Mouse (Mus musculus) neural tube, embryonic 15.5 days (tissue): Measurements from ENCODE around the gene Lrrc74a. TPM values are rescaled to one million over a fixed set of nuclear protein-coding genes. Genes with fewer than 3 reads are reported as not detected.

ENCODE experiments used
- ATAC-seq: fragments of 200-750 bp; cut with Nextera tagmentation; 2 replicates; pipeline ENCODE4 v1.8.0; 2017; ENCODE audit warnings: mild to moderate bottlenecking, moderate TSS enrichment, moderate library complexity; ENCODE audit not compliant: low FRiP score
- H3K27ac ChIP-seq: fragments of 300-500 bp; sonication (generic); replicated peaks from 2 replicates; pipeline ENCODE4 v1.5.1; 2015; ENCODE audit warnings: mild to moderate bottlenecking, inconsistent platforms
- H3K27me3 ChIP-seq: fragments of 300-500 bp; sonication (generic); replicated peaks from 2 replicates; pipeline ENCODE4 v1.6.1; 2015; ENCODE audit warnings: inconsistent platforms
- H3K36me3 ChIP-seq: fragments of 300-500 bp; sonication (generic); 2 replicates; pipeline ENCODE4 v1.6.1; 2015; ENCODE audit warnings: inconsistent platforms
- H3K4me1 ChIP-seq: fragments of 300-500 bp; sonication (generic); 2 replicates; pipeline ENCODE4 v1.6.1; 2015; ENCODE audit warnings: inconsistent platforms
- H3K4me2 ChIP-seq: fragments of 300-500 bp; sonication (generic); 2 replicates; pipeline ENCODE4 v1.6.1; 2015; ENCODE audit warnings: inconsistent platforms, mild to moderate bottlenecking, moderate library complexity
- H3K4me3 ChIP-seq: fragments of 300-500 bp; sonication (generic); replicated peaks from 2 replicates; pipeline ENCODE4 v1.5.1; 2015; ENCODE audit warnings: mild to moderate bottlenecking, inconsistent platforms
- H3K9ac ChIP-seq: fragments of 300-500 bp; sonication (generic); replicated peaks from 2 replicates; pipeline ENCODE4 v1.6.1; 2015; ENCODE audit warnings: mild to moderate bottlenecking, inconsistent platforms
- H3K9me3 ChIP-seq: fragments of 300-500 bp; sonication (generic); replicated peaks from 2 replicates; pipeline ENCODE4 v1.6.1; 2016; ENCODE audit warnings: inconsistent platforms
- WGBS: fragments of 180-500 bp; shearing (Covaris S2); methylation state at CpG from one replicate; pipeline ENCODE4 v1.1.7; 2015; ENCODE audit warnings: mixed read lengths; 5-methylcytosine and 5-hydroxymethylcytosine counted together
- polyA plus RNA-seq: library from polyadenylated mRNA; unstranded; fragments of >200 nt; fragmentation: Nextera tagmentation; extraction: Ambion mirVana; gene quantifications from 2 replicates; pipeline ENCODE4 v1.2.1, GENCODE M21; 2015

Lrrc74a gene
- polyA plus RNA-seq, 1 experiment from 2014 or later, result not detected

GRCm38 (mm10) chr12:86698537-86698936, 35.6 kb upstream of the Lrrc74a start:
- Histone ChIP-seq H3K4me3 (no peak overlapping the region), H3K4me1 (peaks cover 23% of the 10 kb centered on the region), H3K27me3 (no peaks in the 10 kb centered on the region), H3K36me3 (peaks cover 34% of the 10 kb centered on the region), H3K27ac (peak overlapping the region; percentile 69), H3K4me2 (no peak overlapping the region), H3K9me3 (no peaks in the 10 kb centered on the region), H3K9ac (no peak overlapping the region)
- ATAC-seq, result no peak

DNA sequence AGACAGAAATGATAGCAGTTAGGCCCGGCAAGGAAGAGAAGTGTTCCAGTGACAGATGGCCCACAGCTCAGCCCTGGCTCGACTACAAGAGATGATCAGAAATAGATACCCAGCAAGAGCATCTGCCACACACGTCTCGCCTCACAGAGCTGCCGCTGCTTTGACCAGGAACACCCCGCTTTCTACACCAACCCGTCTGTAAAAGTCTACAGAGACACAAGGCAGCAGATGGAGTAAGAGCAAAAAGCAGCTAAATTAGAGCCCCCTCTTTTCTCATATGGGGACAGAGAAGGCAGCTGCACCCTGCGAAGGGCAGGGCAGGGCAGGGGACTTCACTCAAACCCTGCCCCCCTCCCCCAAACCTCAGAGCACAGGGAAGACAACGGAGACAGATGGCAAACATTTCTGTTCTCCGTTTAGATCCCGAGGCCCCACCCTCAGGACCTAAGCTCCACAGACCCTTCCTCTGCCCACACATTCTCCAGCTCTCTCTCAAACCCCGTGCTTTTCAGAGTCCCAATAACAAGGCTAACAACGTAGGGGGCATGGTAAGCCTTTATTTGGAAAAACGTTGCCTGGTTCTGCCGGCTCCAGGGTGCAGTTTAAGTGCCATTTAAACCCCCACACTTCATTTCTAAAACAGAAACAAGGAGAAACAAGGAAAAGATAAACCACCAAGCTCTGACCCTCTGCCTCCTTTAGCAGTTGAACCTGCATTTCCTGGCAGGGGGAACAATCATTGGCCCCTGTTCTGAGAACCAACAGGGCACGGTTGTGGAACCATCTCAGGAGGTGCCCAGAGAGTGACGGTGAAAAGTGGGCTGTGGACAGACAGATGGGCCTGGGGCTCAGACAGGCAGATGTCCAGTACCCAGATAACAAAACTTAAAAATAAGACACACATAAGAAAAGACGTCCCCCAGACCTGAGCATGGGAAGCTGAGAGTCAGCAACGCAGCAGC, 33.9 kb upstream of the Lrrc74a start:
- H3K27ac ChIP-seq, result peak overlapping the region; percentile 69
- H3K4me3 ChIP-seq, result no peak overlapping the region
- no peak overlapping the region for H3K4me2 ChIP-seq
- WGBS, result 26% methylated on average over 19 of the region's 19 CpGs
- no peaks in the 10 kb centered on the region for H3K27me3 ChIP-seq
- H3K9me3 ChIP-seq, result no peaks in the 10 kb centered on the region
- no peak for ATAC-seq
- H3K4me1 ChIP-seq, result peaks cover 23% of the 10 kb centered on the region
- peaks cover 26% of the 10 kb centered on the region for H3K36me3 ChIP-seq
- H3K9ac ChIP-seq, result no peak overlapping the region

DNA sequence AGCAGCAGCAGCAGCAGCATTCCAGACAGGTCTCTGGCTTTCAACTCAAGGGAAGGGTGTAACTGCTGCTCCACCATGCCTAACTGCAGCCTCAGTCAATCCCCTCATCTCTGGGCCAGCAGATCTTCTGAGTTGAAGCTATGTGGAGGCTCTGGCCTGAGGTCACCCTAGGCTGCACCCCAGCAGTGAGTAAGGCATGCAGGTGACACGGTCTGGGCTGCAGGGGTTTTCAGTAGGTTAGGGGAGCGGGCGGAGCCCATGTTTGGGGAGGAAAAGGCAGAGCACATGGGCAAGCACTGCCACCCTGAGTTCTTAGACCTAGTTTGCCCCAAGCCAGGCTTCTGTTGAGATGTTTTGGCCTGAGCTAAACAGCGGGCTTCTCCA, 33.2 kb upstream of the Lrrc74a start:
- WGBS, result 78% methylated on average over 4 of the region's 4 CpGs
- Histone ChIP-seq H3K27me3 (no peaks in the 10 kb centered on the region), H3K9ac (no peak overlapping the region), H3K4me2 (no peak overlapping the region), H3K9me3 (no peaks in the 10 kb centered on the region), H3K4me1 (peaks cover 23% of the 10 kb centered on the region), H3K36me3 (peaks cover 22% of the 10 kb centered on the region), H3K4me3 (no peak overlapping the region), H3K27ac (peak overlapping the region; percentile 69)
- ATAC-seq, result no peak

DNA sequence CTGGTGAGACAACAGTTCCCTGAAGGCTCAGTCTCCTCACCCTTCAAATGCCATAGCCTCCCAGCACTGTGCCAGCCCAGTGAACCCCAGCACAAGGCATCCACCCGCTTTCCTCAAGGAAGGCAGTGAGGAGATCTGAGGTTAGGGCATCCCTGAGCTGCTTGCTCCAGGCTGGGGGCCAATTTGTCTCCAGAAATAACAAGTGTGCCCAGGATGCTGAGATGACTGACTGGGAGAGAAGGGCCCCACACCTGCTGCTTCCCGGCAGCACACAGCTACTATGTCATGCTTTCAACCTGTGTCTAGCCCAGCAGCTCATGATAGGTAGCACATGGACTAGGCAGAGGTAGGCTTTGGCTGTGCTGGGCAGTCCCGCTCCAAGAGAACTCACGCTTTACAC, 32.7 kb upstream of the Lrrc74a start:
- Histone ChIP-seq H3K27me3 (no peaks in the 10 kb centered on the region), H3K4me3 (no peak overlapping the region), H3K9me3 (no peaks in the 10 kb centered on the region), H3K27ac (0 out of 2 replicates have a peak overlapping the region, but pooled peaks have one; percentile 69), H3K36me3 (peaks cover 17% of the 10 kb centered on the region), H3K4me2 (no peak overlapping the region), H3K4me1 (peaks cover 23% of the 10 kb centered on the region), H3K9ac (no peak overlapping the region)
- 94% methylated on average over 4 of the region's 4 CpGs for WGBS
- no peak for ATAC-seq

DNA sequence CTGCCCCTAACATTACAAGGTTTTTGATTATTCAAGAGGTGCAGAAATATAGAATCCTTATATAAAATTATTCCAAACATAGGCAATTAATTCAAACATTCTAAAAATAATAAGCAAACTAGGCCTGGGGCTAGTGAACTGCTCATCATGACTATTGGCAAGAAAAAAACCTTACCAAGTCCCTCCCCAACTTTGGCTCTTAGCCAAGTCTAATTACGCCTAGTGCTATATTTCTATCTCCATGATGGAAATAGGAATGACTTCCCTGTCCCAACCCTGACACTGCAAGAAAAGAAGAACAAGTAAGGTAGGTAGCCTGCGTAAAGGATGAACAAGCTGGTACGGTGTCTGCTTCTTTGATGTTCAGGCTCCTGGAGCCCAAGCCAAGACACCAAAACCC, 31.5 kb upstream of the Lrrc74a start:
- Histone ChIP-seq H3K36me3 (peaks cover 8% of the 10 kb centered on the region; the same call in 1 of the 2 replicates), H3K4me1 (peaks cover 23% of the 10 kb centered on the region), H3K9me3 (no peaks in the 10 kb centered on the region), H3K27ac (no peak overlapping the region), H3K4me3 (no peak overlapping the region), H3K4me2 (no peak overlapping the region), H3K27me3 (no peaks in the 10 kb centered on the region), H3K9ac (no peak overlapping the region)
- no peak for ATAC-seq
- WGBS, result 85% methylated on average over 3 of the region's 3 CpGs

GRCm38 (mm10) chr12:86705843-86706242, 28.3 kb upstream of the Lrrc74a start:
- Histone ChIP-seq H3K27ac (no peak overlapping the region), H3K4me2 (no peak overlapping the region), H3K4me1 (0 out of 2 replicates have a peak, but pooled peaks cover 1% of the 10 kb centered on the region), H3K9me3 (no peaks in the 10 kb centered on the region), H3K27me3 (no peaks in the 10 kb centered on the region), H3K4me3 (no peak overlapping the region), H3K36me3 (peaks cover 8% of the 10 kb centered on the region; the same call in 1 of the 2 replicates), H3K9ac (no peak overlapping the region)
- no peak for ATAC-seq
- 88% methylated on average over 5 of the region's 5 CpGs for WGBS

- no peak overlapping the region for H3K4me2 ChIP-seq
- H3K27ac ChIP-seq, result no peak overlapping the region
- H3K4me1 ChIP-seq, result no peaks in the 10 kb centered on the region
- H3K27me3 ChIP-seq, result no peaks in the 10 kb centered on the region
- no peak overlapping the region for H3K9ac ChIP-seq
- H3K9me3 ChIP-seq, result no peaks in the 10 kb centered on the region
- WGBS, result 81% methylated on average over 5 of the region's 5 CpGs
- ATAC-seq, result no peak
- H3K4me3 ChIP-seq, result no peak overlapping the region
- H3K36me3 ChIP-seq, result peaks cover 3% of the 10 kb centered on the region; the same call in 1 of the 2 replicates
These were observed 20.1 kb upstream of the Lrrc74a start for GRCm38 (mm10) chr12:86714026-86714425.

DNA sequence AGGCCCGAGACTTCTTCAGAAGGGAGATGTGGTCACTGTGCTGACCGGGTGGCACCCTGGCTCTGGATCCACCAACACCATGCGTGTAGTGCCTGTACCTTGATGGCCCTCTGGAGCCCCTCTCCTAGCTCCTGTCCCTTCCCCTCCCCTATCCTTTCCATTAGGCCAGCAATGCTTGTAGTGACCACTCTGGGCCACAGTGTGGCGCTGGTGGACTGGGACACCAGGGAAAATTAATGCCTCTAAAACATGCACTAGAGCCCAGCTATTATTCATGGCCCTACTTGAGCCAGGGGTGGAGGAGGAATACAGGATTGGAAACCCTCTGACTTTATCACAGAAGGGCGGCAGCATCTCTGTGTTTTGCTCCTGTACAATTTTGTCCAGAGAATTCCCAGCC, 18.8 kb upstream of the Lrrc74a start:
- H3K27me3 ChIP-seq, result no peaks in the 10 kb centered on the region
- peaks cover 6% of the 10 kb centered on the region; the same call in 1 of the 2 replicates for H3K36me3 ChIP-seq
- H3K4me2 ChIP-seq, result no peak overlapping the region
- no peaks in the 10 kb centered on the region for H3K9me3 ChIP-seq
- no peaks in the 10 kb centered on the region for H3K4me1 ChIP-seq
- H3K9ac ChIP-seq, result no peak overlapping the region
- H3K4me3 ChIP-seq, result no peak overlapping the region
- 56% methylated on average over 5 of the region's 5 CpGs for WGBS
- no peak for ATAC-seq
- no peak overlapping the region for H3K27ac ChIP-seq

DNA sequence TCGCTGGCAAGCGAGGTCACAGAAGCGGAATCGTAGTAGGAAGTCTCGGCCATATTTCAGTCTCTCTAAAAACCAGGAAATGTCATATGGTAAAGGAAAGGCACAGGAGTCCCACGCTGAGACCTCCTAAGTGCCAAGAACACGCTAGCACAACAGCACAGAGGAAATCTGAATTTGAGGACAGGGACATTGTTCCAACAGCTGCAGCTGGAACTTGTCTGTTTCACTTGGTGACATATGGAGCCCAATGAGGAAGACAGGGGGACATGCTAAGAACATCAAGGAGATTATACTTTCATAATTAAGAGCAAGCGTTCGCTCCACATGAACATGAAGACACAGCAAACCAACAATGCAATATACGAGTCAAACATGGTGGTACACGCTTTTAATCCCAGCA, 17.2 kb upstream of the Lrrc74a start:
- WGBS, result 93% methylated on average over 11 of the region's 11 CpGs
- Histone ChIP-seq H3K4me3 (no peak overlapping the region), H3K4me2 (no peak overlapping the region), H3K36me3 (peaks cover 7% of the 10 kb centered on the region; the same call in 1 of the 2 replicates), H3K27me3 (no peaks in the 10 kb centered on the region), H3K27ac (no peak overlapping the region), H3K9ac (no peak overlapping the region), H3K4me1 (no peaks in the 10 kb centered on the region; the same call in 1 of the 2 replicates), H3K9me3 (no peaks in the 10 kb centered on the region)
- ATAC-seq, result no peak

- H3K9me3 ChIP-seq, result no peaks in the 10 kb centered on the region
- no peak overlapping the region for H3K4me3 ChIP-seq
- no peaks in the 10 kb centered on the region for H3K27me3 ChIP-seq
- H3K36me3 ChIP-seq, result peaks cover 10% of the 10 kb centered on the region; the same call in 1 of the 2 replicates
- ATAC-seq, result no peak
- peaks cover 10% of the 10 kb centered on the region for H3K4me1 ChIP-seq
- no peak overlapping the region for H3K27ac ChIP-seq
- WGBS, result 88% methylated on average over 18 of the region's 18 CpGs
- H3K4me2 ChIP-seq, result no peak overlapping the region
- no peak overlapping the region for H3K9ac ChIP-seq
These were observed 14.1 kb upstream of the Lrrc74a start for GRCm38 (mm10) chr12:86719961-86720639.

GRCm38 (mm10) chr12:86721453-86721852, 12.7 kb upstream of the Lrrc74a start:
- H3K36me3 ChIP-seq, result peaks cover 10% of the 10 kb centered on the region; the same call in 1 of the 2 replicates
- H3K27ac ChIP-seq, result no peak overlapping the region
- no peak overlapping the region for H3K9ac ChIP-seq
- no peak overlapping the region for H3K4me3 ChIP-seq
- peaks cover 15% of the 10 kb centered on the region for H3K4me1 ChIP-seq
- no peaks in the 10 kb centered on the region for H3K27me3 ChIP-seq
- H3K9me3 ChIP-seq, result no peaks in the 10 kb centered on the region
- ATAC-seq, result no peak
- no peak overlapping the region for H3K4me2 ChIP-seq
- WGBS, result 83% methylated on average over 5 of the region's 5 CpGs
